Mouse (Mus musculus) bone marrow, adult 2 months (tissue): ENCODE results near the gene Npm1.

ENCODE experiments used
- CTCF ChIP-seq: fragments of 200-500 bp; IDR thresholded peaks from 2 replicates; pipeline ENCODE4 v1.5.1; 2011; ENCODE audit warnings: low read length, control low read depth; ENCODE audit not compliant: control insufficient read depth, insufficient read depth
- POLR2A ChIP-seq: fragments of 200-500 bp; IDR thresholded peaks from 2 replicates; pipeline ENCODE4 v1.6.1; 2011; ENCODE audit warnings: low read depth, mild to moderate bottlenecking, control low read depth, low read length, borderline replicate concordance; ENCODE audit not compliant: control insufficient read depth

DNA sequence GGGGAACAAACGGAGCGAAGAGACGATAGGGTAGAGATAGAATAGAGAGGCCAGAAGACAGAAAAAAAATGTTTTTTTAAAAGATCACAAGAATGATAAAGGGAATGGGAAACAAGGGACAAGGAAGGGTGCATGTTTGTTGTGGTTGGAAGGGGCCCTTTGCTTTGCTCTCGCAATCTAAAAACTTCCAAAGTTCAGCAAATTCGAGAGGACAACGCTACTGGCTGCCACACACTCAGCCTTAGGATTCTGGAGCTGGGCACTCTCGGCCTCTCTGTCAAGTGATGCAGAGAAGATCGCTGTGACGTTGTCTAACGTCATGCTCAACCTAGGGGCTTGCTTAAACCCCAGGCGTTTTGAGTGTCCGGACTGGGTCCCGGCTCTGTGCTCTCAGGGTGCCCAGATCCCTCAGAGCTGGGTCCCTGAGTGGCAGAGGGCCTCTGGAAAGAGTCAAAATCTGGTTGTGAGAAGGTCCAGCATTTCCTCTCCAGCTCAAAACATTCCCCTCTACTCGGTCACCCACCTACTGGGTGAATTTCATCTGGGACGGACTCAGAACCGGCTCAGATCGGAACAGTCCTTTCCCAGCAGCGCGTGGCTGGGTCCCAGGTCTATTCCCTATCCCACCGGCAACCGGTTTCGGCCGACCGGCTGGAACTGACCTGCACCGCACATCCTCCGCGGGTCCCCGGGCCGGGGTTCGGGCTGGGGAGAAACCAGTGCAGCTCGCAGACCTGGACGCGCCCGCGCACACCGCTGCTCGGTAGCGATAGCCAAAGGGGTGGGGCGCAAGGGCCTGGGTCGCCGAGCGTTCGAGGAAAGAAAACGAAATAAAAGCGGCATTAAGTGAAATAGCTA lies 37.1 kb upstream of the Npm1 start:
- TF ChIP-seq CTCF (no peak), POLR2A (no peak)
